Mouse (Mus musculus) hindbrain, embryonic 13.5 days (tissue): ENCODE measurements around the gene Mgat5. TPM values are rescaled to one million over a fixed set of nuclear protein-coding genes. Genes with fewer than 3 reads are reported as not detected.

Source experiments
- ATAC-seq: fragments of 200-750 bp; cut with Nextera tagmentation; 2 replicates; pipeline ENCODE4 v1.8.0; 2017; ENCODE audit warnings: moderate TSS enrichment; ENCODE audit not compliant: low FRiP score
- H3K27ac ChIP-seq: fragments of 300-500 bp; sonication (generic); 2 replicates; pipeline ENCODE4 v1.5.1; 2015; ENCODE audit warnings: inconsistent platforms, mild to moderate bottlenecking, moderate library complexity
- H3K27me3 ChIP-seq: fragments of 300-500 bp; sonication (generic); 2 replicates; pipeline ENCODE4 v1.6.1; 2015; ENCODE audit warnings: mild to moderate bottlenecking, inconsistent platforms
- H3K36me3 ChIP-seq: fragments of 300-500 bp; sonication (generic); 2 replicates; pipeline ENCODE4 v1.6.1; 2015; ENCODE audit warnings: mild to moderate bottlenecking, inconsistent platforms
- H3K4me1 ChIP-seq: fragments of 300-500 bp; sonication (generic); replicated peaks from 2 replicates; pipeline ENCODE4 v1.6.1; 2015; ENCODE audit warnings: inconsistent platforms
- H3K4me2 ChIP-seq: fragments of 300-500 bp; sonication (generic); 2 replicates; pipeline ENCODE4 v1.6.1; 2015; ENCODE audit warnings: inconsistent platforms, mild to moderate bottlenecking, moderate library complexity
- H3K4me3 ChIP-seq: fragments of 300-500 bp; sonication (generic); 2 replicates; pipeline ENCODE4 v1.5.1; 2015; ENCODE audit warnings: mild to moderate bottlenecking, inconsistent platforms
- H3K9ac ChIP-seq: fragments of 300-500 bp; sonication (generic); 2 replicates; pipeline ENCODE4 v1.6.1; 2015; ENCODE audit warnings: mild to moderate bottlenecking, inconsistent platforms
- H3K9me3 ChIP-seq: fragments of 300-500 bp; sonication (generic); 2 replicates; pipeline ENCODE4 v1.6.1; 2016; ENCODE audit warnings: inconsistent platforms
- WGBS: fragments of 180-500 bp; shearing (Covaris S2); methylation state at CpG from one replicate; pipeline ENCODE4 v1.1.7; 2015; 5-methylcytosine and 5-hydroxymethylcytosine counted together
- polyA plus RNA-seq: library from polyadenylated mRNA; unstranded; fragments of >200 nt; fragmentation: Nextera tagmentation; extraction: Ambion mirVana; gene quantifications from 2 replicates; pipeline ENCODE4 v1.2.1, GENCODE M21; 2015

Mgat5 gene
- polyA plus RNA-seq, 1 experiment from 2014 or later: 14.0 TPM

- H3K27ac ChIP-seq: no peak overlapping the region
- peaks cover 7% of the 10 kb centered on the region for H3K4me1 ChIP-seq
- WGBS: 84% methylated on average over 9 of the region's 9 CpGs
- no peak overlapping the region for H3K9ac ChIP-seq
- no peaks in the 10 kb centered on the region for H3K27me3 ChIP-seq
- no peak overlapping the region for H3K4me2 ChIP-seq
- no peak for ATAC-seq
- peaks cover 65% of the 10 kb centered on the region for H3K36me3 ChIP-seq
- H3K4me3 ChIP-seq: no peak overlapping the region
- 0 out of 2 replicates have a peak, but pooled peaks cover 5% of the 10 kb centered on the region for H3K9me3 ChIP-seq
Measured at GRCm38 (mm10) chr1:127387661-127388060, 182.8 kb downstream of the Mgat5 start.

- Histone ChIP-seq H3K4me1 (0 out of 2 replicates have a peak, but pooled peaks cover 3% of the 10 kb centered on the region), H3K36me3 (peaks cover 36% of the 10 kb centered on the region), H3K4me3 (no peak overlapping the region), H3K27me3 (no peaks in the 10 kb centered on the region), H3K27ac (no peak overlapping the region), H3K9me3 (0 out of 2 replicates have a peak, but pooled peaks cover 5% of the 10 kb centered on the region), H3K4me2 (no peak overlapping the region), H3K9ac (no peak overlapping the region)
- 97% methylated on average over 2 of the region's 2 CpGs for WGBS
- no peak for ATAC-seq
Measured at GRCm38 (mm10) chr1:127394716-127395115, 189.9 kb downstream of the Mgat5 start.

DNA sequence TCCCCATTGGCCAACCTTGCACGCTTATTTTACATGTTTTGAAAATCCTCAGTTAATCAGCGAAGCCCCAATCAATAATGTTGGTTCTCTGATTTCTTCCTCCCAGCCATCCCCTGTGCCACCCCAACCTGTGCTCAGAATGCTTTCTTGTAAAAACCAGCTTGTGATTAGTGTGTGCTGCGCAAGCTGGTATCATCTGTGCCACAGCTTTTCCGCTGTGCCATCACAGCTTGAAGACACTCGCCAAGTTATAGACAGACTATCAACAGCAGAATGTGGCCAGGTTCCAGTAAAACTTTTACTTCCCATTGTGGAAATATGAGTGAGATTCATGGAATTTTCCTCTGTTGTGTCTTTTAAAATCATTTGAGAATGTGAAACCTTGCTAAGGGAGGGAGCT lies 190.9 kb downstream of the Mgat5 start:
- WGBS: 92% methylated on average over 5 of the region's 5 CpGs
- no peak overlapping the region for H3K4me3 ChIP-seq

GRCm38 (mm10) chr1:127396569-127397349 lies 191.9 kb downstream of the Mgat5 start:
- no peak overlapping the region for H3K27ac ChIP-seq
- ATAC-seq: no peak
- WGBS: 79% methylated on average over 12 of the region's 12 CpGs
- no peaks in the 10 kb centered on the region for H3K9me3 ChIP-seq
- H3K36me3 ChIP-seq: peaks cover 21% of the 10 kb centered on the region
- H3K4me1 ChIP-seq: peaks cover 10% of the 10 kb centered on the region; the same call in 1 of the 2 replicates
- no peak overlapping the region for H3K4me3 ChIP-seq
- H3K9ac ChIP-seq: no peak overlapping the region
- no peak overlapping the region for H3K4me2 ChIP-seq
- no peaks in the 10 kb centered on the region for H3K27me3 ChIP-seq

More for the DNA sequence above, 190.9 kb downstream of the Mgat5 start:
- H3K4me1 ChIP-seq: peaks cover 6% of the 10 kb centered on the region; the same call in 1 of the 2 replicates
- no peaks in the 10 kb centered on the region for H3K27me3 ChIP-seq
- H3K27ac ChIP-seq: no peak overlapping the region
- no peak overlapping the region for H3K4me2 ChIP-seq
- H3K9ac ChIP-seq: no peak overlapping the region
- peaks cover 28% of the 10 kb centered on the region for H3K36me3 ChIP-seq
- 0 out of 2 replicates have a peak, but pooled peaks cover 5% of the 10 kb centered on the region for H3K9me3 ChIP-seq
- no peak for ATAC-seq

GRCm38 (mm10) chr1:127397396-127397795 lies 192.6 kb downstream of the Mgat5 start:
- 75% methylated on average over 13 of the region's 13 CpGs for WGBS

GRCm38 (mm10) chr1:127398186-127398585 lies 193.4 kb downstream of the Mgat5 start:
- WGBS: 92% methylated on average over 5 of the region's 5 CpGs
- no peaks in the 10 kb centered on the region for H3K9me3 ChIP-seq

More at GRCm38 (mm10) chr1:127397396-127397795, 192.6 kb downstream of the Mgat5 start:
- peaks cover 25% of the 10 kb centered on the region for H3K36me3 ChIP-seq
- ATAC-seq: no peak
- no peak overlapping the region for H3K9ac ChIP-seq
- H3K9me3 ChIP-seq: no peaks in the 10 kb centered on the region
- H3K27ac ChIP-seq: no peak overlapping the region
- H3K4me1 ChIP-seq: peaks cover 10% of the 10 kb centered on the region; the same call in 1 of the 2 replicates
- H3K4me3 ChIP-seq: no peak overlapping the region
- H3K4me2 ChIP-seq: no peak overlapping the region
- no peaks in the 10 kb centered on the region for H3K27me3 ChIP-seq

GRCm38 (mm10) chr1:127400198-127400597 lies 195.4 kb downstream of the Mgat5 start:
- 0 out of 2 replicates have a peak, but pooled peaks have one; percentile 36 for ATAC-seq
- no peak overlapping the region; the same call in 1 of the 2 replicates for H3K27ac ChIP-seq

More at GRCm38 (mm10) chr1:127398186-127398585, 193.4 kb downstream of the Mgat5 start:
- no peak overlapping the region for H3K27ac ChIP-seq
- H3K4me1 ChIP-seq: peaks cover 10% of the 10 kb centered on the region; the same call in 1 of the 2 replicates
- H3K4me3 ChIP-seq: no peak overlapping the region
- no peak for ATAC-seq
- peaks cover 27% of the 10 kb centered on the region for H3K36me3 ChIP-seq
- no peak overlapping the region for H3K4me2 ChIP-seq
- H3K9ac ChIP-seq: no peak overlapping the region
- H3K27me3 ChIP-seq: no peaks in the 10 kb centered on the region

DNA sequence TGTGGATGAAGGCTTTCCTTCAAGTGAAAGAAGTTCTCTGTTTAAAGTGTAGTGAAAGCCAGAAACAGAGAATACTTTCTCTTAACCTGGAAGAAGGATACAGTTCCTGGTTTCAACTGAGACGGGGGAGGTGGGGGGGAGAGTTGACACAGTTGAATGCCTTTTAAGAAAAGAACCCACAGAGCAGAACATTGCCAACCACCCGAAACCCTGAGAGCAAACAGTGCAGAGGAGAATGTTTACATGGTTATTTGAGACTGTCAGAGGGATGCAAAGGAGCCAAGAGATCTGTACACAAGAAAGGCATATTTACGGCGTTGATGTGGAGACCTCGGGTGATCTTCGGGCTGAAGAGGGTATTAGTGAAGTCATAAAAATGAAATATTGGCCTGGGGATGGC lies 195.9 kb downstream of the Mgat5 start:
- no peak for ATAC-seq
- Histone ChIP-seq H3K36me3 (peaks cover 23% of the 10 kb centered on the region), H3K27ac (peak overlapping the region; percentile 48; the same call in 1 of the 2 replicates), H3K4me2 (no peak overlapping the region), H3K4me1 (peaks cover 10% of the 10 kb centered on the region; the same call in 1 of the 2 replicates), H3K9ac (no peak overlapping the region), H3K4me3 (no peak overlapping the region), H3K27me3 (no peaks in the 10 kb centered on the region), H3K9me3 (no peaks in the 10 kb centered on the region)
- WGBS: 16% methylated on average over 6 of the region's 6 CpGs

More at GRCm38 (mm10) chr1:127400198-127400597, 195.4 kb downstream of the Mgat5 start:
- H3K27me3 ChIP-seq: no peaks in the 10 kb centered on the region
- peaks cover 10% of the 10 kb centered on the region; the same call in 1 of the 2 replicates for H3K4me1 ChIP-seq
- H3K9me3 ChIP-seq: no peaks in the 10 kb centered on the region
- H3K4me2 ChIP-seq: no peak overlapping the region
- no peak overlapping the region for H3K4me3 ChIP-seq
- H3K36me3 ChIP-seq: peaks cover 23% of the 10 kb centered on the region
- WGBS: 34% methylated on average over 2 of the region's 2 CpGs
- H3K9ac ChIP-seq: no peak overlapping the region

GRCm38 (mm10) chr1:127404655-127405054 lies 199.8 kb downstream of the Mgat5 start:
- no peak for ATAC-seq
- no peaks in the 10 kb centered on the region for H3K27me3 ChIP-seq
- 16% methylated on average over 3 of the region's 3 CpGs for WGBS
- no peak overlapping the region for H3K4me2 ChIP-seq
- H3K27ac ChIP-seq: no peak overlapping the region
- peaks cover 12% of the 10 kb centered on the region for H3K36me3 ChIP-seq
- H3K4me3 ChIP-seq: no peak overlapping the region
- peaks cover 16% of the 10 kb centered on the region; the same call in 1 of the 2 replicates for H3K4me1 ChIP-seq
- H3K9me3 ChIP-seq: no peaks in the 10 kb centered on the region
- no peak overlapping the region for H3K9ac ChIP-seq

DNA sequence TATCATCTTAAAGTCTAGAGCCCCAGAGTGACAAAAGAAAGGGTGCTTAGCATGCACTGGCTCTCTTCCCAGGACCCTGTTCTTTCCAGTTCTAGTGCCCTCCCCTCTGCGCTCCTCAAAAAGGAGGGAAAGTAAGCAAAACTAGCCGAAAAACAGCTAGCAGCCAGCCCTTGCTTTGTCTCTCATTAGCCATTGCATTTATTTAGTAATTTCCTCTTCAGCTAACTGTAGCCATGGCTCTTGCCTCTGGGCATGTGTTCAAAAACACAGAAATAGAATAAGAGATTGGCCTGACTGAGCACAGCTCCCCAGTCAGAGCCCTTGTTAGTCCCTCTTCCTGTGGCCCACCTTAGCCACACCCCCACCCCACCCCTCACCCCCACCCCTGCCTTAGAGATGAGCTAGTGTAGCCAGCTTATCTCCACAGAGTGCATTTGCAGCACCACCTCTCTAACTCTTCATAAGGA lies 204.2 kb downstream of the Mgat5 start:
- no peaks in the 10 kb centered on the region for H3K27me3 ChIP-seq
- 52% methylated on average over 2 of the region's 2 CpGs for WGBS
- H3K9ac ChIP-seq: no peak overlapping the region
- H3K4me3 ChIP-seq: no peak overlapping the region
- peak; percentile 65 for ATAC-seq
- H3K36me3 ChIP-seq: peaks cover 12% of the 10 kb centered on the region
- H3K9me3 ChIP-seq: no peaks in the 10 kb centered on the region
- no peak overlapping the region for H3K4me2 ChIP-seq
- H3K27ac ChIP-seq: peak overlapping the region; percentile 27
- H3K4me1 ChIP-seq: peaks cover 16% of the 10 kb centered on the region; the same call in 1 of the 2 replicates

- Histone ChIP-seq H3K9me3 (no peaks in the 10 kb centered on the region), H3K9ac (no peak overlapping the region), H3K36me3 (peaks cover 12% of the 10 kb centered on the region), H3K4me3 (no peak overlapping the region), H3K27me3 (no peaks in the 10 kb centered on the region), H3K4me1 (peaks cover 21% of the 10 kb centered on the region; the same call in 1 of the 2 replicates), H3K27ac (peak overlapping the region; percentile 27; the same call in 1 of the 2 replicates), H3K4me2 (no peak overlapping the region)
- WGBS: 52% methylated on average over 5 of the region's 5 CpGs
- peak; percentile 47 for ATAC-seq
Measured at GRCm38 (mm10) chr1:127409512-127409911, 204.7 kb downstream of the Mgat5 start.

DNA sequence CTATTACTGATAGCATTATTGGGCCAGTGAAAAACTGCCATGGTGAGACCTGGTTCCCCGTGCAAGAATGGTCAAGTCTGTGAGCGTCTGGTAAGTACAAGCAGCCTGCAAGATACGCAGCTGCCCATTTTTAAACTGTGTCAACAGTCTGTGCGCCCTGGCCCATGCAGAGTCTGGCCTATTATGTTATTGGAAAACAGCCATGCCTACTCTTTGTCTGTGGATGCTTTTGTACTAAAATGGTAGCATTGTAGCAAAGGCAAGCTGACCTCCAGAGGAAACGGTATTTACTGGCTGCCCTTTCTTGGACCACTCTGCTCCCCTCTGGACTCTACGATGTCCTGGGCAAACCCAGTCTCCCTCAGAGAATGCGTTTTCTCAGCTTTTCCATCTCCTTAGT lies 209.7 kb downstream of the Mgat5 start:
- no peak overlapping the region for H3K4me2 ChIP-seq
- H3K4me1 ChIP-seq: peaks cover 22% of the 10 kb centered on the region; the same call in 1 of the 2 replicates
- ATAC-seq: no peak
- 37% methylated on average over 7 of the region's 7 CpGs for WGBS
- no peak overlapping the region for H3K9ac ChIP-seq
- no peaks in the 10 kb centered on the region for H3K27me3 ChIP-seq
- no peak overlapping the region for H3K4me3 ChIP-seq
- H3K27ac ChIP-seq: peak overlapping the region; percentile 36
- H3K9me3 ChIP-seq: no peaks in the 10 kb centered on the region
- H3K36me3 ChIP-seq: peaks cover 24% of the 10 kb centered on the region
